Mouse (Mus musculus) spleen, adult 2 months (tissue): ENCODE measurements around the gene Ascc3. TPM values are rescaled to one million over a fixed set of nuclear protein-coding genes. Genes with fewer than 3 reads are reported as not detected.

Experiments
- DNase-seq, 2 experiments: peaks; one replicate each; pipeline versions ENCODE4 v3.0.0 to v3.0.0-alpha.2; 2012 to 2021; ENCODE audit warnings: low spot score in 2 of 2, low read depth in 1 of 2
- H3K27ac ChIP-seq: fragments of 200-500 bp; 2 replicates; pipeline ENCODE4 v1.5.1; 2012; ENCODE audit warnings: low read length, inconsistent platforms; ENCODE audit not compliant: insufficient read depth
- H3K27me3 ChIP-seq: fragments of 200-500 bp; 2 replicates; pipeline ENCODE4 v1.6.1; 2012; ENCODE audit warnings: mild to moderate bottlenecking, moderate library complexity, low read length, inconsistent platforms; ENCODE audit not compliant: control insufficient read depth, insufficient read depth
- H3K36me3 ChIP-seq: fragments of 200-500 bp; 2 replicates; pipeline ENCODE4 v1.6.1; 2012; ENCODE audit warnings: mild to moderate bottlenecking, low read length, inconsistent platforms; ENCODE audit not compliant: control insufficient read depth, insufficient read depth
- H3K4me1 ChIP-seq: fragments of 200-500 bp; 2 replicates; pipeline ENCODE4 v1.6.1; 2011; ENCODE audit warnings: inconsistent platforms; ENCODE audit not compliant: control insufficient read depth, insufficient read depth, insufficient read length
- H3K4me3 ChIP-seq: fragments of 200-500 bp; 2 replicates; pipeline ENCODE4 v1.5.1; 2011; ENCODE audit warnings: mild to moderate bottlenecking, inconsistent platforms; ENCODE audit not compliant: insufficient read depth, insufficient read length; ENCODE audit errors: extremely low read depth
- CTCF ChIP-seq: fragments of 200-500 bp; IDR thresholded peaks from 2 replicates; pipeline ENCODE4 v1.5.1; 2011; ENCODE audit warnings: mild to moderate bottlenecking, inconsistent platforms; ENCODE audit not compliant: insufficient read depth, insufficient read length, insufficient replicate concordance; ENCODE audit errors: extremely low read depth
- POLR2A ChIP-seq: fragments of 200-500 bp; IDR thresholded peaks from 2 replicates; pipeline ENCODE4 v1.6.1; 2011; ENCODE audit warnings: low read depth, low read length, inconsistent platforms
- WGBS: fragments of 180-500 bp; shearing (Covaris S2); methylation state at CpG from one replicate; pipeline ENCODE4 v1.1.7; 2018; 5-methylcytosine and 5-hydroxymethylcytosine counted together
- polyA plus RNA-seq: library from polyadenylated mRNA; depleted of rRNA; stranded (reverse); fragments of >200 nt; gene quantifications from 2 replicates; pipeline ENCODE4 v1.2.3, GENCODE M21; 2012; rRNA removed

Ascc3 gene
- polyA plus RNA-seq = 10.2 and 12.1 TPM in 2 replicates

GRCm38 (mm10) chr10:50592355-50593293, at the start of gene Ascc3:
Ascc3 (plus strand) TSS chr10:50592669.
- peak; percentile 82 to 85 for DNase-seq
- H3K27ac ChIP-seq = peak within 1 kb of the TSS; percentile 94
- peak within 1 kb of the TSS; percentile 89 for H3K4me3 ChIP-seq
- H3K4me1 ChIP-seq = peaks cover 2% of the 10 kb centered on the region; the same call in 1 of the 2 replicates
- H3K36me3 ChIP-seq = no peaks in the 10 kb centered on the region
- no peak for TF ChIP-seq CTCF
- peak; percentile 52 for TF ChIP-seq POLR2A
- no peaks in the 10 kb centered on the region for H3K27me3 ChIP-seq
- WGBS = under 1% methylated on average over 75 of the region's 79 CpGs

DNA sequence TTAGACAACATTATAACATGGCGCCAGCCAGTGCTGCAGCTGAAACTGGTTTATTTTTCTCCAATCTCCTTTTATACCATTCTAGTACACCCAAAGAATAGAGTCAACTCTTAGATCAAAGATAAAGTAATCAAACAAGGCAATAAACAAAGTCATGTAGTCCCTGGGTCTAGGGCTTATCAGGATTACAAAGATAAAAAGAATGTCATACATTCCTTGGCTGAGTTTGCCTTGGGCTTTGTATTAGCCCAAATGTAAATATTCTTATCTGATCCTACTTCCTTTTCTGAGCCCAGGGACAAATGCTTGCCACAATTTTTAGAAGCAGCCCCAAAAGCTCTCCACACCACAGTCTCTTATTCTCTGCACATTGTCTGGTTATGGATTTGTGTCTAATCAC, 7.7 kb upstream of the Ascc3 start:
- Histone ChIP-seq H3K4me1 (no peaks in the 10 kb centered on the region), H3K36me3 (no peaks in the 10 kb centered on the region), H3K27me3 (no peaks in the 10 kb centered on the region; the same call in 1 of the 2 replicates), H3K4me3 (no peak overlapping the region), H3K27ac (no peak overlapping the region)
- DNase-seq = no peak
- WGBS = 90% methylated on average over 1 of the region's 1 CpGs
- TF ChIP-seq CTCF = no peak
- no peak for TF ChIP-seq POLR2A

DNA sequence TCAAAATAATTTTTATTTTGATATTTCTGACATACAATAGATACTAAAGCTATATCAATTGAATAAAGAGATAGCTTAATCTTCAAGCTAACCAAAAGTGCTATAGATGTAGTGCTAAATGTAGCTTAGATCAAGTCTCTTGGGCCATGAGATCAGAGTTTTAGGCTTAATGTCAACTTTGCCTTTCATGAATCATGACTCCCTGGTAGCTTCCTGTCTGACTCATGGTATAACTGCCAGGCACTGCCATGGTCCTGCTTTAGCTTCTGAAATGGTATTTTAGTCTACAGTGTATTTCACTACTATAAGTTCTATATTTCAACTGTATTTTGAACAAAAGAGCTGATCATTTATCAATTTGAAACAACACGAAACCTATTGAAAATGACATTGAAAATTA, 5.9 kb upstream of the Ascc3 start:
- no peak for DNase-seq
- Histone ChIP-seq H3K27ac (no peak overlapping the region), H3K4me1 (no peaks in the 10 kb centered on the region), H3K36me3 (no peaks in the 10 kb centered on the region), H3K27me3 (no peaks in the 10 kb centered on the region), H3K4me3 (no peak overlapping the region)
- WGBS = 86% methylated on average over 1 of the region's 1 CpGs
- TF ChIP-seq CTCF = no peak
- TF ChIP-seq POLR2A = no peak

- TF ChIP-seq CTCF (no peak), POLR2A (no peak)
- Histone ChIP-seq H3K4me1 (peaks cover 2% of the 10 kb centered on the region; the same call in 1 of the 2 replicates), H3K36me3 (no peaks in the 10 kb centered on the region), H3K27me3 (no peaks in the 10 kb centered on the region), H3K4me3 (peak overlapping the region; percentile 89; the same call in 1 of the 2 replicates), H3K27ac (no peak overlapping the region)
- 74% methylated on average over 12 of the region's 12 CpGs for WGBS
- DNase-seq = no peak
Measured at GRCm38 (mm10) chr10:50593371-50593770, 902 bp downstream of the Ascc3 start.

DNA sequence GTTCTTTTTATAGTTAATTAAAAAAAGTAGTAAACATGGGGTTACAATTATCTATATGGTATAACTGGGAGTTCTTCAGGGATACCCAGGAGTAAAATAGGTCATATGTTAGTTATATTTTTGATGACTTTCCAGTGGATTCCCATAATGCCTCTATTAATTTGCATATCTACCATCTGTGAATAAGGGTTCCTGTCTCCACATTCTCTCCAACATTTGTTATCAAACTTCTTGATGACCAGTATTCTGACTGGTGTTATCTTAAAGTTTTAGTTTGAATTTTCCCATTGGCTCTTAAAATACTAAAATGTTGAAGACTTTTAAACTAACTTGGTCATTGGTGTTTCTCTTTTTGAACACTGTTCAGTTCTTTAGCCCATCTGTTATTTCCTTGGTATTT, 2.9 kb downstream of the Ascc3 start:
- DNase-seq = no peak
- no peak overlapping the region for H3K27ac ChIP-seq
- no peak for TF ChIP-seq CTCF
- no peak for TF ChIP-seq POLR2A
- no peak overlapping the region; the same call in 1 of the 2 replicates for H3K4me3 ChIP-seq
- peaks cover 2% of the 10 kb centered on the region; the same call in 1 of the 2 replicates for H3K4me1 ChIP-seq
- H3K27me3 ChIP-seq = no peaks in the 10 kb centered on the region
- H3K36me3 ChIP-seq = no peaks in the 10 kb centered on the region

- 95% methylated on average over 5 of the region's 5 CpGs for WGBS
- H3K27me3 ChIP-seq = no peaks in the 10 kb centered on the region
- H3K36me3 ChIP-seq = peaks cover 1% of the 10 kb centered on the region; the same call in 1 of the 2 replicates
- no peak for TF ChIP-seq CTCF
- no peak for TF ChIP-seq POLR2A
- H3K27ac ChIP-seq = no peak overlapping the region
- DNase-seq = no peak
- H3K4me3 ChIP-seq = no peak overlapping the region
- H3K4me1 ChIP-seq = no peaks in the 10 kb centered on the region
Measured at GRCm38 (mm10) chr10:50604919-50605318, 12.4 kb downstream of the Ascc3 start.

DNA sequence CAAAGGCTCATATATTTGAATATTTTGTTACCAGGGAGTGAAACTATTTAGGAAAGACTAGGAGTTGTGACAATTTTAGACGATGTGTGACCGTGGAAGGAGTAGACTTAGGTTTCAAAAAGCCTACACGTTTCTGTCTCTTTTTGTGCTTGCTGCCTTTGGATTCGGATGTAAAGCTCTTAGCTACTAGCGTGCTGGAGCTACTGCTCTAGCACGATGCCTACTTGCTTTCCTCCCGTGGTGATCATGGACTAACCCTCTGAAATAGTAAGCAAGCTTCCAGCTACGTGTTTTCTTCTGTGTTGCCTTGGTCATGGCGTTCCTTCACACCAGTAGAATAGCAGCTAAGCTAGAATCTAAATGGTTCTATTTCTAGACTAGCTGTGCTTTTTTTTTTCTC, 21.4 kb downstream of the Ascc3 start:
- no peaks in the 10 kb centered on the region for H3K4me1 ChIP-seq
- no peak for DNase-seq
- peaks cover 2% of the 10 kb centered on the region; the same call in 1 of the 2 replicates for H3K36me3 ChIP-seq
- no peak overlapping the region for H3K27ac ChIP-seq
- WGBS = 96% methylated on average over 9 of the region's 9 CpGs
- no peaks in the 10 kb centered on the region for H3K27me3 ChIP-seq
- no peak for TF ChIP-seq POLR2A
- TF ChIP-seq CTCF = no peak
- H3K4me3 ChIP-seq = no peak overlapping the region
